13 mouse cellular contexts compared by ENCODE assay signal in genomic region chr9:91366999-91367811, GRCm38 (mm10). TPM values are rescaled to one million over a fixed set of nuclear protein-coding genes. Genes with fewer than 3 reads are reported as not detected.
DNase-seq lines count a peak whose midpoint lies in the region; ATAC-seq lines count a peak whose summit lies in the region.
"Had no signal": no experiment of that assay in that cellular context is flagged by ENCODE, and none has a peak within 500 bp of the region (broad histone marks: within the 10 kb centered on the region; RNA-seq: fewer than 3 reads in every experiment).

No protein-coding gene starts in this region.

- peak overlapping the region; percentile 53 for H3K4me3 ChIP-seq in forebrain, embryonic 16.5 days (replicated peaks; ENCODE audit: low read length)
- H3K4me3 ChIP-seq in midbrain, embryonic 14.5 days (replicated peaks; ENCODE audit: low read depth, low read length): peak overlapping the region; percentile 54
- H3K4me3 ChIP-seq: embryonic facial prominence, embryonic 12.5 days had no signal

- H3K9me3 ChIP-seq in forebrain, embryonic 16.5 days (ENCODE audit: control insufficient read depth, low read length): no peaks in the 10 kb centered on the region
- H3K9me3 ChIP-seq in midbrain, embryonic 14.5 days (ENCODE audit: control insufficient read depth, low read length): no peaks in the 10 kb centered on the region
- H3K9me3 ChIP-seq: embryonic facial prominence, embryonic 12.5 days had no signal

- ATAC-seq in forebrain, embryonic 16.5 days: no peak
- no peak for ATAC-seq in midbrain, embryonic 14.5 days (ENCODE audit: low FRiP score, low TSS enrichment)
- ATAC-seq in monocyte, adult 5-6 weeks (replicated peaks; ENCODE audit: insufficient number of reproducible peaks, low FRiP score, low TSS enrichment, poor library complexity, severe bottlenecking): no peak

- H3K9ac ChIP-seq in forebrain, embryonic 16.5 days (replicated peaks; ENCODE audit: low read depth, low read length): peak overlapping the region; percentile 41
- H3K9ac ChIP-seq in midbrain, embryonic 14.5 days (replicated peaks; ENCODE audit: low read length): peak overlapping the region; percentile 44
- H3K9ac ChIP-seq: embryonic facial prominence, embryonic 12.5 days; liver, embryonic 14.5 days had no signal

- peak overlapping the region; percentile 52 for H3K4me2 ChIP-seq in forebrain, embryonic 16.5 days (ENCODE audit: low read length)
- peak overlapping the region; percentile 49 for H3K4me2 ChIP-seq in midbrain, embryonic 14.5 days (ENCODE audit: low read length)

- 1% methylated on average over 30 of the region's 30 CpGs for WGBS in forebrain, embryonic 16.5 days
- WGBS in midbrain, embryonic 14.5 days: under 1% methylated on average over 30 of the region's 30 CpGs

- H3K27ac ChIP-seq in forebrain, embryonic 16.5 days (ENCODE audit: low read length): peak overlapping the region; percentile 83
- H3K27ac ChIP-seq in midbrain, embryonic 14.5 days (replicated peaks; ENCODE audit: low read depth, low read length): peak overlapping the region; percentile 80
- H3K27ac ChIP-seq: embryonic facial prominence, embryonic 12.5 days; liver, embryonic 14.5 days had no signal

- H3K27me3 ChIP-seq in forebrain, embryonic 16.5 days (replicated peaks; ENCODE audit: control insufficient read depth, insufficient read depth, low read length): peaks cover 43% of the 10 kb centered on the region
- peaks cover 67% of the 10 kb centered on the region for H3K27me3 ChIP-seq in midbrain, embryonic 14.5 days (ENCODE audit: control insufficient read depth, insufficient read depth, low read length)

- DNase-seq in ZHBTc4 (ENCODE audit: low read depth, low spot score): peak; percentile 13
- peak; percentile 53 to 71 for DNase-seq in cerebellum, postnatal 10 days
- DNase-seq in midbrain, embryonic 14.5 days: peak; percentile 63
- no peak for DNase-seq in adrenal gland, postnatal 14 days
- DNase-seq in layer of hippocampus, adult 8-10 months (ENCODE audit: low spot score in 2 of 2): no peak
- DNase-seq in testis, postnatal 14 days (ENCODE audit: low spot score): no peak
- DNase-seq: adrenal gland, adult 2 months; gastrocnemius, postnatal 36 days had no signal

- H3K4me1 ChIP-seq in forebrain, embryonic 16.5 days (replicated peaks; ENCODE audit: control insufficient read depth, insufficient read depth, low read length): peaks cover 19% of the 10 kb centered on the region
- no peaks in the 10 kb centered on the region for H3K4me1 ChIP-seq in midbrain, embryonic 14.5 days (ENCODE audit: control insufficient read depth, insufficient read depth, low read length)

- no peaks in the 10 kb centered on the region for H3K36me3 ChIP-seq in forebrain, embryonic 16.5 days (ENCODE audit: control insufficient read depth, insufficient read depth)
- no peaks in the 10 kb centered on the region for H3K36me3 ChIP-seq in midbrain, embryonic 14.5 days (ENCODE audit: control insufficient read depth, insufficient read depth, low read length)
- H3K36me3 ChIP-seq: embryonic facial prominence, embryonic 12.5 days had no signal

RNA-seq across cellular contexts. Expression of gene Zic1, which starts 1.6 kb away (rescaled TPM):
- 4.5 and 8.0 TPM in 2 replicates for polyA plus RNA-seq in forebrain, embryonic 16.5 days (2015; fragmentation: Nextera tagmentation; extraction: Ambion mirVana)
- polyA plus RNA-seq in midbrain, embryonic 14.5 days (2014; fragmentation: Nextera tagmentation; extraction: Ambion mirVana): 17.8 and 18.5 TPM in 2 replicates
- not detected in 3 replicates for total RNA-seq in monocyte, adult 5-6 weeks (2017)
- 0.90 TPM in 1 of 2 replicates, not detected in the other for total RNA-seq in adrenal gland, postnatal 14 days (2021)
- total RNA-seq in layer of hippocampus, adult 8-10 months (2022): 10 to 100 TPM in 3 of 4 experiments, 1 to 10 TPM in 1; 9.9 to 13.1 (median 11.2) TPM
- total RNA-seq: adrenal gland, adult 2 months had no signal

RNA-seq across cellular contexts. Expression of gene Zic4, which starts 5.0 kb away (rescaled TPM):
- polyA plus RNA-seq in forebrain, embryonic 16.5 days (2015; fragmentation: Nextera tagmentation; extraction: Ambion mirVana): 28.3 and 47.6 TPM in 2 replicates
- polyA plus RNA-seq in midbrain, embryonic 14.5 days (2014; fragmentation: Nextera tagmentation; extraction: Ambion mirVana): 32.4 and 49.1 TPM in 2 replicates
- total RNA-seq in monocyte, adult 5-6 weeks (2017): not detected in 3 replicates
- total RNA-seq in adrenal gland, postnatal 14 days (2021): not detected in 2 replicates
- 1 to 10 TPM; 2.7 to 4.8 (median 3.5) TPM for total RNA-seq in layer of hippocampus, adult 8-10 months (2022)
- total RNA-seq: adrenal gland, adult 2 months had no signal
- polyA plus RNA-seq: adrenal gland, adult 2 months; urinary bladder, adult 2 months had no signal

Comparison
In these comparisons a context has a peak if more than half of its experiments do, and no peak if none do; other contexts are left out.
1. DNase-seq: peak in ZHBTc4 (single experiment), cerebellum, postnatal 10 days (2 of 2) and midbrain, embryonic 14.5 days (single experiment); none in adrenal gland, postnatal 14 days (single experiment), layer of hippocampus, adult 8-10 months (0 of 2) and testis, postnatal 14 days (single experiment).